Mouse (Mus musculus): ENCODE measurements around the gene Hoxc10. TPM values are rescaled to one million over a fixed set of nuclear protein-coding genes. Genes with fewer than 3 reads are reported as not detected.

Gene Hoxc10
- polyA plus RNA-seq, 1 experiment = 16.4 TPM

- Histone ChIP-seq H3K27me3 (replicated peaks; ENCODE audit: control insufficient read depth, insufficient read depth, low read length) (no peaks in the 10 kb centered on the region), H3K4me1 (ENCODE audit: control insufficient read depth, insufficient read depth, low read length) (peaks cover 3% of the 10 kb centered on the region; the same call in 1 of the 2 replicates), H3K36me3 (ENCODE audit: control insufficient read depth, insufficient read depth, low read length) (no peaks in the 10 kb centered on the region), H3K4me3 (ENCODE audit: insufficient read depth, low read depth, low read length) (peak overlapping the region; percentile 15; the same call in 1 of the 2 replicates), H3K27ac (ENCODE audit: insufficient read depth, low read depth, low read length) (peak overlapping the region; percentile 93)
- no peak for TF ChIP-seq POLR2A (IDR thresholded peaks at IDR 0.05; ENCODE audit: low read depth, low read length)
- peak; percentile 81 for DNase-seq
- 10% methylated on average over 28 of the region's 28 CpGs for WGBS
These were observed 2.6 kb upstream of the Hoxc10 start for GRCm38 (mm10) chr15:102963671-102964640.

GRCm38 (mm10) chr15:102965003-102965891 is 1.3 kb upstream of the Hoxc10 start:
- Histone ChIP-seq H3K4me3 (ENCODE audit: insufficient read depth, low read depth, low read length) (peak overlapping the region; percentile 50), H3K27ac (ENCODE audit: insufficient read depth, low read depth, low read length) (peak overlapping the region; percentile 93)
- no peak for DNase-seq

GRCm38 (mm10) chr15:102965892-102966775 is 462 bp upstream of the Hoxc10 start:
- H3K27me3 ChIP-seq (replicated peaks; ENCODE audit: control insufficient read depth, insufficient read depth, low read length) = no peaks in the 10 kb centered on the region
- peaks cover 4% of the 10 kb centered on the region; the same call in 1 of the 2 replicates for H3K4me1 ChIP-seq (ENCODE audit: control insufficient read depth, insufficient read depth, low read length)
- H3K4me3 ChIP-seq (ENCODE audit: insufficient read depth, low read depth, low read length) = peak overlapping the region; percentile 59
- H3K36me3 ChIP-seq (ENCODE audit: control insufficient read depth, insufficient read depth, low read length) = no peaks in the 10 kb centered on the region
- 8% methylated on average over 29 of the region's 30 CpGs for WGBS
- TF ChIP-seq CTCF (conservative IDR thresholded peaks at IDR 0.05; ENCODE audit: insufficient read depth, insufficient read length, low read depth, low read length) (peak; percentile 80), POLR2A (IDR thresholded peaks at IDR 0.05; ENCODE audit: low read depth, low read length) (peak; percentile 43)
- H3K27ac ChIP-seq (ENCODE audit: insufficient read depth, low read depth, low read length) = peak overlapping the region; percentile 93
- peak; percentile 96 for DNase-seq

More at GRCm38 (mm10) chr15:102965003-102965891, 1.3 kb upstream of the Hoxc10 start:
- WGBS = 24% methylated on average over 26 of the region's 26 CpGs
- no peaks in the 10 kb centered on the region for H3K27me3 ChIP-seq (replicated peaks; ENCODE audit: control insufficient read depth, insufficient read depth, low read length)
- TF ChIP-seq CTCF (conservative IDR thresholded peaks at IDR 0.05; ENCODE audit: insufficient read depth, insufficient read length, low read depth, low read length) (no peak), POLR2A (IDR thresholded peaks at IDR 0.05; ENCODE audit: low read depth, low read length) (no peak)
- H3K4me1 ChIP-seq (ENCODE audit: control insufficient read depth, insufficient read depth, low read length) = peaks cover 4% of the 10 kb centered on the region; the same call in 1 of the 2 replicates
- H3K36me3 ChIP-seq (ENCODE audit: control insufficient read depth, insufficient read depth, low read length) = no peaks in the 10 kb centered on the region

- peak within 1 kb of the TSS; percentile 59 for H3K4me3 ChIP-seq (ENCODE audit: insufficient read depth, low read depth, low read length)
- WGBS = 3% methylated on average over 12 of the region's 12 CpGs
- no peak for TF ChIP-seq CTCF (conservative IDR thresholded peaks at IDR 0.05; ENCODE audit: insufficient read depth, insufficient read length, low read depth, low read length)
- no peak for TF ChIP-seq POLR2A (IDR thresholded peaks at IDR 0.05; ENCODE audit: low read depth, low read length)
These were observed 615 bp downstream of the Hoxc10 start, which contains the start of gene Hoxc5 for GRCm38 (mm10) chr15:102967312-102967510. Hoxc5 (plus strand) TSS chr15:102967443.

GRCm38 (mm10) chr15:102967511-102968397 is 1.2 kb downstream of the Hoxc10 start:
- Histone ChIP-seq H3K4me3 (ENCODE audit: insufficient read depth, low read depth, low read length) (peak overlapping the region; percentile 59), H3K4me1 (ENCODE audit: control insufficient read depth, insufficient read depth, low read length) (peaks cover 4% of the 10 kb centered on the region; the same call in 1 of the 2 replicates), H3K36me3 (ENCODE audit: control insufficient read depth, insufficient read depth, low read length) (no peaks in the 10 kb centered on the region), H3K27me3 (replicated peaks; ENCODE audit: control insufficient read depth, insufficient read depth, low read length) (no peaks in the 10 kb centered on the region), H3K27ac (ENCODE audit: insufficient read depth, low read depth, low read length) (peak overlapping the region; percentile 85)
- no peak for DNase-seq
- WGBS = 12% methylated on average over 34 of the region's 34 CpGs
- TF ChIP-seq POLR2A (IDR thresholded peaks at IDR 0.05; ENCODE audit: low read depth, low read length) (no peak), CTCF (conservative IDR thresholded peaks at IDR 0.05; ENCODE audit: insufficient read depth, insufficient read length, low read depth, low read length) (no peak)

More at GRCm38 (mm10) chr15:102967312-102967510, 615 bp downstream of the Hoxc10 start, which contains the start of gene Hoxc5:
- Histone ChIP-seq H3K27me3 (replicated peaks; ENCODE audit: control insufficient read depth, insufficient read depth, low read length) (no peaks in the 10 kb centered on the region), H3K36me3 (ENCODE audit: control insufficient read depth, insufficient read depth, low read length) (no peaks in the 10 kb centered on the region), H3K4me1 (ENCODE audit: control insufficient read depth, insufficient read depth, low read length) (peaks cover 4% of the 10 kb centered on the region; the same call in 1 of the 2 replicates), H3K27ac (ENCODE audit: insufficient read depth, low read depth, low read length) (peak within 1 kb of the TSS; percentile 93)
- no peak for DNase-seq

Measured in kidney, adult 2 months (tissue).